Mouse (Mus musculus): ENCODE results near the gene Ppara. TPM values are rescaled to one million over a fixed set of nuclear protein-coding genes. Genes with fewer than 3 reads are reported as not detected.

The Ppara gene
- 10 to 100 TPM; 50.2 to 79.0 (median 59.5) TPM for total RNA-seq (2022)

- peak; percentile 48 for DNase-seq (ENCODE audit: low spot score)
Measured at GRCm38 (mm10) chr15:85734571-85735033, at the start of gene Ppara. Gene Ppara, plus strand, starts transcription at chr15:85734983.

DNA sequence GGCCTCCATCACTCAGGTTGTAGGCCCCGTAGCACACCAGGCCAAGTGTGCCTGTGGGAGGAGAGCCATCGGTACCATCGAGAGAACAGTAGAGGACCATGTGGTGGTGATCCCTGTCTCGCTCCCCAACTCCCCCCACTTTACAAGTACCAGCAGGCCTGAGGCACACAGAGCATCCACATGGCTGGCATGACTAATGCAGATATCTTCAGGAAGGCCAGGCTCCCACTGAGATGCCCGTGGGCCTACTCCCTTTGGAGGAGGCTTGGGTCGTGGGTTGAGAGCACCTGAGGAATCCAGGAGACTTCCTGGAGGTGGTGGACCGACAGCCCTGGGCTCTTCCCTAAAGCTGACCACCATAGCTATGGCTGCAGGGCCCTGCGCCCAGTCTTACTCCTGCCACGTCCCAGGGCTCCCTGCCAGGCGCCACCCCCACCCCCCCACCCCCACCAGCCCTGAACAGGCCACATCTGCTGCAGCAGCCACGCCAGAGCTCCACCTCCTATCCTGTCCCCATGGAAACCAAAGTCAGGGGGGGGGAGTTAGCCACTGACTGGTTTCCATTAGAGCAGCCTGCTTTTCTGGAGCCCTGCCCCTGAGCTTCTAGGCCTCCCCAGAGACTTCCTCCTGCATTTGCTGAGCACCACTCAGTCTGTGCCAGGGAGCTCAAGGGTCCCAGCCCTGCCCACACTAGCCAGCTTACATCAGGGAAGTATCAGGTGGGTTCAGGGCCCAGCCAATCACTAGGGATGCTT, 48.0 kb upstream of the Ppara start:
- peak; percentile 76 for DNase-seq (ENCODE audit: low spot score)

DNA sequence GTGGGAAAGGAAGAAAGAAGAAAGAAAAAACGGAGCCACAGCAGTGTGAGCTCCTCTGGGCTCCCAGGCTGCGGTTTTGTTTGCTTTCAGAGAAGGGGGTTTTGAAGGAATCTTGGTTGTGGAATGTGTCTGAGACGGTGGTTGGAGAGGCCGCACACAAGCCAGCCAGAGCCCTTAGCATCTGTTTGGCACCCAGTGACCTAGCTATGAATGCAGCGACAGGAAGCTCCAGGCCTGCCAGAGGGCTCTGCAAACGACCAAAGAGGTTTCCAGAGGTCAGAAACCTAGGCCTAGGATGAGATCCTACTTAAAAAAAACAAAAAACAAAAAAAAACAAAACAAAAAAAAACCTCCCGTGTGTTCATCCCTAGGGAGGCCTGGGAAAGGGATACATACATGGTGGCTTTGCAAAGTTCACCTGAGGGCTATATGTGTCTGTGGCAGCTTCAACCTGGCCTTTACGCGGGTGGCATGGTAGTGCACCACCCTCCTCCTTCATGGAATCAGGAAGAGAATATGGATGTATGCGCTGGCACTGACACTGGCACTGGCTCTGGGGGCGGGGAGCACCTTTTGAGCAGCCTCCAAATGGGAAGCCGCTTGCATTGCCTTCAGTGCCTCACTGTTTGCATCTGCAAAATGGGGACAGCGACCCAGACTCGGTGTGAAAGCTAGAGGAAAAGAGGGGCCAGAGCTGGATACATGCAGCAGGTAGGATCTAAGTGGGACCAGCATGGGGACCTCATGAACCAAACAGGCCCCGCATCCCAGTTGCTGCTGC, 47.0 kb upstream of the Ppara start:
- no peak for DNase-seq (ENCODE audit: low spot score)

DNA sequence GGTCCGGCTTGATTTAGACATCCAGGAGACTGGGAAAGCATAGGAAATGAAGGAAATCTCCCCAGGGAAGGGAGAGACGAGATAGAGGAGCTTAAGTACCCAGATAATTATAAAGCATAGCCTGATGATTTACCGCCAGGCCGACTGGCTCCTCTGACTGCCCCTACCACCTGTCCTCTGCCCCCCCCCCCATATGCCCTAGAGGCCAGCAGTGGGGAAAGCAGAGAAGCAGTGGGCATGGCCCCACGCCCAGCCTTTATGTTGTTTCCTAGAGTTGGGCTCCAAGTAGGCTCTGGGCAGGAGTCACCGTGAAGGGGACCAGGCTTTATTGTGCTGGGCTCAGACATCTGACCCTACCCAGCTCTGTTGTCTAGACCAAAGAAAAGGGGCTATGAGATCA, 46.0 kb upstream of the Ppara start:
- DNase-seq (ENCODE audit: low spot score) = no peak

GRCm38 (mm10) chr15:85689523-85689922, 45.3 kb upstream of the Ppara start:
- no peak for DNase-seq (ENCODE audit: low spot score)

DNA sequence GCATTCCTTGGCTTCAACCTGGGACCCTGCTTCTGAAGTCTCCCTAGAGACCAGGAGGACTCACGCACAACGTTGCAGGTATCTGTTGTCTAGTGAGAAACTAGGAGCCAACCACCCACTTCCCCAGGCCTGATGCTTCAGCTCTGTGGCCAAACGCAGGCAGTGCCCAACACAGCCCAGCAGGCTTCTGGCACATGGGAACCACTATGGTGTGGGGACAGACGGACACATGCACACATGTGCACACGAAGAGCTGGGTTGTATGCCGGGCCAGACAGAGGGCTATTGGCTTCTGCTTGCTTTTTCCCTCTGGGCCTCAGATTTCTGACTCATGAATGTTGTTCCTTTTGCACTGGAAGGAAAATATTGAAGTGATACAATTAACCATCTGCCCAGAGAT, 44.7 kb upstream of the Ppara start:
- no peak for DNase-seq (ENCODE audit: low spot score)

DNA sequence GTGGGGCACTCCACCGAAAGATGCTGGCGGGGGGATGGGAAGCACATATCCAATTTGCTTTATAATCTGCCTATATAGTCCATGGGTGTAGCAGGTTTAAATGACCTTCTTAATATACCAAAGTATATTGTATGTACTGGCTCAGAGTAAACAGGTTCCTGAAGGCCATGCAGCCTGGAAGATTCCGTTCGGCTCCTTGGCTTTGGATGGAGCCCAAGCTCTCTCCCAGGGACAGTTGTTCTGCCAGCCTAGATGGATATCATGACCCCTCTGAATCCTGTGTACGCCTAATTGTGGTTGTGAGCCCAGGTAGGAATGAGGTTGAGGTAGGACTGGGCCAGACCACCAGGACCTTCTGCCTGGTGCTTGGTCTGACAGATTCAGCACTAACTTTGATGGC, 43.9 kb upstream of the Ppara start:
- DNase-seq (ENCODE audit: low spot score) = no peak

GRCm38 (mm10) chr15:85693115-85693514, 41.7 kb upstream of the Ppara start:
- DNase-seq (ENCODE audit: low spot score) = no peak

DNA sequence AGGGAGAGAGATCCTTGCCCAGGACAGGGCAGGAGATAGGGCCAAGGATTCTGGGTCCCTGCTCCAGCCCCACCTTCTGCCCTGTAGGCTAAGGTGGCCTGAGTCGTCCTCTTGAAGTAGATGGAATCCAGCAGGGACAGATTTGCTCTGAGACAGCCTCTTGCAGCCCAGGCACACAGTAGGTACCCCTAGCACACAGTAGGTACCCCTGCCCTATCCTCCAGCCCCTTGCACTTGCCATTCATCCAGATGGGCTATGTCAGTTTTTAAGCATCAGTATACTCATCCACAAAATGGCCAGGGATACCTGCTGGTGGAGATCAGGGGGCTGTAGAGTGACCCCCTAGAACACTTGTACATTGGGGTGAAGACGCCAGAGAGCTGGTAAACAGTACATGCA, 41.0 kb upstream of the Ppara start:
- DNase-seq (ENCODE audit: low spot score) = no peak

GRCm38 (mm10) chr15:85694379-85694778, 40.4 kb upstream of the Ppara start:
- no peak for DNase-seq (ENCODE audit: low spot score)

GRCm38 (mm10) chr15:85695304-85695703, 39.5 kb upstream of the Ppara start:
- DNase-seq (ENCODE audit: low spot score) = no peak

GRCm38 (mm10) chr15:85698345-85699034, 36.3 kb upstream of the Ppara start:
- no peak for DNase-seq (ENCODE audit: low spot score)

GRCm38 (mm10) chr15:85699452-85699851, 35.3 kb upstream of the Ppara start:
- no peak for DNase-seq (ENCODE audit: low spot score)

GRCm38 (mm10) chr15:85699862-85700501, 34.8 kb upstream of the Ppara start:
- no peak for DNase-seq (ENCODE audit: low spot score)

DNA sequence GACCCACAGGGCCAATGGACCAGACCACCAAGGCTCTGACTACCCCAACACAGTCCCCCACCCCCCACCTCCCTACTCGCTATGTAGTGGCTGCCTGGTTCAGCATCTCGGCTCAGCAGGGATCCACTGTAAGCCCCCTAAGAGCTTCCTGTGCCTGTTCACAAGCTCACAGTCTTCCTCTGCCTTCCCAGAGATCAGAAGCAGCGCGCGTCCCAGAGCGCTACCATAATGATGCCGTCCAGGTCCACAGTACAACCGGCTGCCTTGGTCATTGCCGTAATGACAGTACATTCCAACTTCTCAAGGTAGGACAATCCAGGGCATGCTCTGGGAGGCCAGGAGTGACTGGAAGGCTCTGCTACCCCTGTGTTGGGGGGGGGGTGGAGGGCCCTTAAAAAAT, 34.1 kb upstream of the Ppara start:
- DNase-seq (ENCODE audit: low spot score) = no peak

DNA sequence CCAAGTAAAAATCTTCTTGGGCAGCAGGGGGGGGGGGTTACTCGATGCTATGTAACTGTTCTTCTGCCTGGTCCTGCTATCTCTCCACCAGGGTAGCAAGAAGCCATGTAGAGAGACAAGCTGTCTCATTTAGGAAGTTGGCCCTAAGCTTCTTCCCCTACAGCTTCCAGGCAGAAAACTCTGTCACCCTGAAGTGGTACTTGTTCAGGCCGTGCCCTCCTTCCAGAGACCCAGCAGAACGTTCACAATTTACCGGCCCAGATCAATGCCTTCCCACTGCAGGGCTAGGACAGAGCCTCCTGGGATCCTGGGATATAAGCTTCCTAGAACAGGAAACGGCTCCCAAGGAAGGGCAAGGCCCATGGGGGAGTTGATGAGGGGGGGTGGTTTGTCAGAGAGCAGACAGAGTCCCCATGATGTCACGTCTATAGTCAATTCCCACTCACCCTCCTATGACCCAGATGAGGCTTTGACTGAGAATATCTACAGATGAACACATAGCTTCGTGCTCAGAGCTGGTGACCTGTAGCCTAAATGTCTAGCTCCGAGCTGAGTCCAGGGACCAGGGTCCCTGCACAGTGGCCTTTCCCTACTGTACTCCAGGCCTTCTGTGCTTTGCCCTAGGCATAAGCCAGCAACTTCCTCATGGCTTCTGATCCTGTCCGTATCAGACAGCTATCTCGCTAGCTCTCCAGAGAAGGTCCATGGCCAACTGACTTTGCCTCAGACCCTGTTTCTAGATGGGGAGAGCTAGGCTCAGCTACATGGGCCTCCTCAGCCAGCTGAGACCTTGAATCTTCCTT, 33.5 kb upstream of the Ppara start:
- no peak for DNase-seq (ENCODE audit: low spot score)

DNA sequence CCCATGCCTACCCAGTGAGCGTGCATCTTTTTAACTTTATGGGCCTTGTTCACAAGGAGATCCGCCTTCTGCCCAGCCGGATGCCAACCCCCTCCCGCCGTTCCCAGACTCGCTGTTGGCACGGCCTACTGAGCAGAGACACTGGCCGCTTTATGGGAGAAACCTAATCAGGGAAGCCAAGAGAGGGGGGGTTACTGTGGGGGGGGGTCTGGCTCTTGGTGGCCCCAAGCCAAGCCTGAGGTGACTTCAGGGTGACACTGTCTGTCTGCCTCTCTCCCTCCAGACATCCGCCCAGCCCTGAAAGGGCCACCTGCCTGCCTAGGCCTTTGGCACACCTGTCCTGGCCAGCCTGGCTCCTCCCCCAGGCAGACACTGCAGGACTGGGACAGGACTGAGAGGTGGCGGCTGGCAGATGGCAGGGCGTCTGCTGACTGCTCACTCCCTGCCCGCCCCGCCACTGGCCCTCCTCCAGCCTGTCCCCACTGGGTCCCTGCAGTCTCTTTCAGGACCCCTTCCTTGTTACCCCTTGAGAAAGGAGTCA, 32.3 kb upstream of the Ppara start:
- DNase-seq (ENCODE audit: low spot score) = no peak

DNA sequence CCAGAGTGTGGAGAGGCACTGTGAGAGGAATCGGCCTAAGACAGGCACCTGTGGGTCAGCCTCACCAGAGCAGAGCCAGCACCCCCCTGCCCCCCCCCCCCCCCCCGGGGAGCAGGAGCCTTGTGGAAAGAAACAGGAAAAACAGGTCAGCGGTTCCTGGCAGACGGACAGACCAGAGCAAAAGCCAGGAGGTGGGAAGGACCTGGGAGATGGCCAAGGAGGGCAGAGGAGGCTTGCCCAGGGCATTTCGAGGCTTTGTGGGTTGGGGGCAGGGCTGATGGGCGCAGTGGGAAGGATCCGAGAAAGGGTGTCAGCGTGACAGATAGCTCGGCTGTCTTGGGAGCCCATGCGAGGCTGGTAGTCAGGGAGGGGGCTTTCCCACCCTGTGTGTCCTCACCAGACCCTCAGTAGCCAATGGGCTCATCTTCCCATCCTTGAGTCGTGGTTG, 31.6 kb upstream of the Ppara start:
- DNase-seq (ENCODE audit: low spot score) = no peak

DNA sequence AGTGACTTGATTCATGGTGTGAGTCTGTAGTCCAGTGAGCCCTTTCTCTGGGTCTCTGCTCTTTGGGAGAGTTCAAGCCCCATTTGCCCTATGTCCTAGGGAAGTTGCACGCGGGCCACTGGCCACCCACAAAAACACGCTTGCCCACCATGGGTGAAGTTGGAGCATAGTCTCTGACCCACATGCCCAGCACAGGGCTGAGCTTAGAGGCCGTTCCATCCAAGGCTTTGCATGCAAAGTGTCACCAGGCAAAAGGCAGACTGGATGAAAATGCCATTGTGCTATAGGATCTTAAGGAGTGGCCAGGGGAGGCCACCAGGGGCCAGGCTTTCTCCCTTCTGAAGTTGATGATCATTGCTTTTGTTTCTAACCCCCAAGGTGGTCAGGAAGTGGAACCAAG, 30.9 kb upstream of the Ppara start:
- DNase-seq (ENCODE audit: low spot score) = no peak

DNA sequence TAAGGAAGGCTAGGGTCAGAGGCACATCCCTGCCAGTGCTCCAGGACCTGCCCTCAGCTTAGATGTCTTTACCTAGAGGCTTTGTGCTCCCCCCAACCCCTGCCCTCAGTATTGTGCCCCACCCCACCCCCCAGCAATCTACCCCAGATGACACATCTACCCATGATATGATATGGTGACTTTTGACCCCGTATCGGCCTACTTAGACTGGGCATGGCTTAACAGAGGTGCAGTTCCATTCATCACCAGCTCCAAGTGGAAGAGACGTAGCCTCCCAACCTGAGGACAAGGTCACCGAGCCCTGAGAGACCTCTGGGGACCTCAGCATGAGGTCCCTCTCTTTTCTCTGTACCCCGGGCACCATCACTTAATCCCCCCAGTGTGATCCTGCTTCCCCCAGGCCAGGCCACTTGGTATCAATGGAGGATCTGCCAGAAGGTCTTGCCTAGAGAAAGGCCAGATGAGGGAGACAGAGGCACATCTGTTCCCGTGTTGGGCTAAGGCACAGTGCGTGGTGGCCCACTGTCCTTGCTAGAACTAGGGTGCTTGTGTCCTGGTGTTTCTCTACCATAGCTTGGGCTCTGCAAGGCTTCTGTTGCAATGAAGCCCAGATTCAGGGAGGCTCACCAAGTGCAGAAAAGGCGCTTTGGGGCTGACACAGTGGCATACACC, 30.3 kb upstream of the Ppara start:
- DNase-seq (ENCODE audit: low spot score) = no peak
